Mouse (Mus musculus) embryonic fibroblast, embryonic 13.5 days (primary cell): Measurements from ENCODE around the gene Slc38a4.

Source experiments
- CTCF ChIP-seq: IDR thresholded peaks from 2 replicates; pipeline ENCODE4 v1.5.1; 2011; ENCODE audit warnings: mild to moderate bottlenecking, control low read depth, low read length, moderate library complexity, borderline replicate concordance; ENCODE audit not compliant: insufficient read depth
- POLR2A ChIP-seq: IDR thresholded peaks from 2 replicates; pipeline ENCODE4 v1.6.1; 2011; ENCODE audit warnings: low read depth, mild to moderate bottlenecking, control low read depth, low read length, moderate library complexity

DNA sequence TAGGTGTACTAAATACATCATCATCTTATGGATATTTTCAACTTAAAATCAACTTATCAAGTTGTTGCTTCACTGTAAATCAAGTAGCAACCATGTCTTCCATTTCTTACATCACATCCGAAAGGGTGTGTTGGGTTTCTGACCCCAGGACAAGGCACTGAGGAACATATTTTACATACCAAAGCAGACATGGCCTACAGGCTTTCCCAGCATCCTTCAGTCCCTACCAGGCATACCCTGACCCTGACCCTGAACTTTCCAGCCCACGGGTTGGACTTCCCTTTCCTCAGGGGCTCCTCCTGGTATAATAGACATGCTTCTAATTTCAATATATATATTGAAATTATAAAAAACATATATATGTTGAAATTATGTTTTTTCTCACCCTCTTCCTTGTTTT lies 33.5 kb downstream of the Slc38a4 start:
- TF ChIP-seq CTCF (no peak), POLR2A (no peak)
